Mouse (Mus musculus): ENCODE data around the gene Cilp.
"Not testable (repeated sequence)": the region's sequence is repeated elsewhere in the genome, so short reads cannot be mapped to it uniquely, and the experiment has no call there.

Cilp gene

DNA sequence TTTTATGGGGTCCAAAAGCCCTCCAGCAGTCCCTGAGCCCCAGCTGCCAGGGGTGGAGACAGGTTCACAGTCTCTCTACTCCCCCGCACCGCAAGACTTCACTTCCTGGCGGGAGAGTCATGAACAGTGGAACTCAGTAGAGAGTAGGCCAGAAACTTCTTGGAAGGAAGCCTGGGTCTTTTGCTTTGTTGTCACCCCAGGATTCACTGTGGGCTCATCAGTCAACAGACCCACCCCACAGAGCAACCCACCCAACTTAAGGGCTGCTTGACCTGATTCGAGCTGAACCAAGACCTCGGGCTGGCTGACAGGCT is 16.6 kb upstream of the Cilp start:
- no peak for DNase-seq (ENCODE audit: low read depth)

DNA sequence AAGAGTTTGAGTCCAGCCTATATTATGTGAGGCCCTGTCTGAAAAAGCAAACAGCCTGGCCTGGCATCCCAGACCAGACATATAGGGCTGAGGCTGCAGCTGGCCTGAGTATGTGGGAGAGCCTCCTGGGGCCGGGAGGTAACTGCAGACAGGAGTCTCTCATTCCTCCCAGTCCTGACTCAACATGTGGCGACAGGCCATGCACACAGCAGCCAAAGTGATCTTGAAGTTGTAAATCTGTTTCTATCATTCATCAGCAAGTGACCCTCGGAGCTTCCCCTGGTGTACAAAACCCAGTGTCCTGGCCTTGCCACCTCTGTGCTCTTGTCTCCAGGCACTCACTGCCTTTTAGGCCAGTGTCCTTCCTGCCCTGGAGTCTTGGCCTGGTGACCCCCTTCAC is 13.0 kb upstream of the Cilp start:
- no peak for DNase-seq (ENCODE audit: low read depth)

DNA sequence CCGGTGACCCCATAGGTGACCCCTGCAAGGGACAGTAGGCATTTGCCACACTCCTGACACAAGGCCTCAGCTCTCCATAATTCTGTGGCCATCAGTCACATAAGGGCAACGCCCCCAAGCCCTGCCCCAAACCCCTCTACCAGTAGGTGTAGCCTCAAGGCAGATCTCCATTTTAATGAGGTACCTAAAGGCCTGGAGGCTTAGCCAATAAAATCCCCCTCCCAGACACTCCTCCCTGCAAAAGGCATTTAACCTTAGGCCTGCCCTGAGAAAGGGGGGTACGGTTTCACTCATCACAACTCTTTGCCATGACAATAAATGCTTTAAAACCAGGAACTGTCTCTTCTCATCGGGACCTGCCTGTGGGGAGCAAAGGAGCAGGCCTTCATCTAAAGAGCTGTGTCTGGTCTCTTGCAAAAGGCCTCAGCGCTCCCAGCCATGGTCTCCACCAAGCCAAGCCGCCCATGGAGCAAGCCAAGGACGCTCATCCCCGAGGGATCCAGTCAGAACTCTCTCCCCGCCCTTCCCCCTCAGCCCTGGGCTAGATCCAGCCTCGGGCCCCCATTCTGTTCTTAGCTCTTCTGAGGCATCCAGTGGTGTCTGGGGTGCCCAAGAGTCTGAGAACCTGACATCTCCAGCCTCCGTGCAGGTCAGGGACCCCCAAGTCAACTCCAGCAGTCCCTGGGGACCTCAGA is 8.9 kb upstream of the Cilp start:
- DNase-seq (ENCODE audit: low read depth) = no peak

DNA sequence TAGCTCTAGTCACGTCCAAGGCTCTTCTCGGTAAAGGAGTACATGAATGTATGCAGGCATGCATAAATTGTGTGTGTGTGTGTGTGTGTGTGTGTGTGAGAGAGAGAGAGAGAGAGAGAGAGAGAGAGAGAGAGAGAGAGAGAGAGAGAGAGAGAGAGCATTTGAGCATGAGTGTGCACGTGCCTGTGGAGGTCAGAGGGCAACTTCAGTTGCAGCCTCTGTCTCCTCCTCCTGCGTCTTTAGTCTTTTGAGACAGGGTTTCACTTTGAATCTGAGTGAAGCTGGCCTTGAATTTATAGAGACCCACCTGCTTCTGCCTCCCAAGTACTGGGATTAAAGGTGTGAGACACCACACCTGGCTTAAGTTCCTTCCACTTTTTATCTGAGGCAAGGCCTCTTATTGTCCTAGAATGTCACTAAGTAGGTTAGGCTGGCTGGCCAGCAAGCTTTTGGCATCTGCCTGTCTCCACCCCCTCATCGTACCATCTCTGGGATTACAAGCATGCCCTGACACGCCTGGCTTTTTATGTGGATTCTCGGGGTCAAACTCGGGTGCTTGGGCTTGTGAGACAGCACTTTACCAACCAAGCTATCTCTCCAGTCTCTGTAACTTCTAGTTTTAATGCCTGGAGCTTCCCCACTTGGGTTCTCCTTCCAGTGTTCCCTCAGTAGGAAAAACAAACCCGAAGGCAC is 7.6 kb upstream of the Cilp start:
- DNase-seq (ENCODE audit: low read depth) = no peak

DNA sequence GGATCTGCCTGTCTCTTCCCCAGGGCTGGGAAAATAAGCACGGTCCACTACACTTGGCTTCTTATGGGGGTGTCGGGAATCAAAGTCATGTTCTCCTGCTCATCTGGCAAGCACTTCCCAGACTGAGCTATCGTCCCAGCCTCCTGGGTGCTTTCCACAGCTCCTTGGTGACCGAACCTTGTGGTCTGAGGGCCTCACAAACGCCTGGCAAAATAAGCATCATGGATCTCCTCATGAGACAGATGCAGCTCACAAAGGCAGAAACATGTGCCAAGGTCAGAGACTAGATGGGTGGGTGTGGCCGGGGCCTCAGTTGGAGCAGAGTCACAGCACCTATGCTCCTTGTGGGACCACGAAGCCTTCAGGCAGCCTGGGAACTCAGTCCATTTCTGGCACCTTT is 5.6 kb upstream of the Cilp start:
- DNase-seq (ENCODE audit: low read depth) = no peak

DNA sequence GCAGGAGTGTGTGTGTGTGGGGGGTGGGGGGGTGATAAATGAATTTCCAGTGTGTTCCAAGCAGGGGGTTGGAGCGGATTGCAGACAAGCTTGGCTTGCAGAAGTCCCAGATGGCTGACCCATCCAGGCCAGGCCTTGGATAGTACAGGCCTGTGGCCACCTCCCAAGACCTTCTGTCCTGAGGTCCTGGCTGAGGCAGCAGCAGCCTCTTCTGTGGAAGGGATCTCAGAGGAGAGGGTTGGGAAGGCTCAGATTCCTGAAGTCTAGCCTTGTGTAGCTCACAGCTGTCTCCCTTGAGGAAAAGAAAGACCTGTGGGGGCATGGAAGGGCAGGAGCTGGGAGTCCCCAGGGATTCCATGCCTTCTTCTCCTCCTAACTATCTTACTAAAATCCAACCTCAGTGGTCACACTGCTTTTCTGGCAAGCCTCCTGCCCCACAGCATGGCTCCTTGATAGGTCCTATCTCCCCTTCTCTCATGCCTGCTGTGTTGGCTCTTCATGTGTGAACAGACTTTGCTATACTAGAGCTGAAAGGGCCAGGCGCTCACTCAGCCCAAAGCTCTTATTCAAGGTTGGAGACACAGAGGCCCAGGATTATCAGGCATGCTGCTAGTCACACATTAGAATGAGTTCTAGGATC is 3.3 kb upstream of the Cilp start:
- no peak for DNase-seq (ENCODE audit: low read depth)

DNA sequence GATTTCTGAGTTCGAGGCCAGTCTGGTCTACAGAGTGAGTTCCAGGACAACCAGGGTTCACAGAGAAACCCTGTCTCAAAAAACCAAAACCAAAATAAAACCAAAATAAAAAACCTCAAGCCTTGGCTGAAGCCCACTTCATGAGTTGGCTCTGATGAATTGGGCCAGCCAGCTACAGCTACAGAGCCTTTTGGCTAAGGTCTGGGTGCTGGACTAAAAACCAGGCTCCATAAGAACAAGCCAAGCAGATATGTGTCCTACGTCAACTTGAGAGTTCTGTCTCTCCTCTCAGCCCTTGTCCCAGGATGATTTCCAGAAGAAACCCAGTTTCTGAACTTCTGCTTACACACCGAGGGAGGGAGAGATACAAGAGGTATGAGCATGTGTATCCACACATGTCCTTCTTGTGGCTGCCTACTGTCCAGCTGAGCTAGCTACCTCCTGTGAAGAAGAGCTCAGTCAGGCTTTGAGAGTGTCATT is 2.3 kb upstream of the Cilp start:
- DNase-seq (ENCODE audit: low read depth) = no peak

DNA sequence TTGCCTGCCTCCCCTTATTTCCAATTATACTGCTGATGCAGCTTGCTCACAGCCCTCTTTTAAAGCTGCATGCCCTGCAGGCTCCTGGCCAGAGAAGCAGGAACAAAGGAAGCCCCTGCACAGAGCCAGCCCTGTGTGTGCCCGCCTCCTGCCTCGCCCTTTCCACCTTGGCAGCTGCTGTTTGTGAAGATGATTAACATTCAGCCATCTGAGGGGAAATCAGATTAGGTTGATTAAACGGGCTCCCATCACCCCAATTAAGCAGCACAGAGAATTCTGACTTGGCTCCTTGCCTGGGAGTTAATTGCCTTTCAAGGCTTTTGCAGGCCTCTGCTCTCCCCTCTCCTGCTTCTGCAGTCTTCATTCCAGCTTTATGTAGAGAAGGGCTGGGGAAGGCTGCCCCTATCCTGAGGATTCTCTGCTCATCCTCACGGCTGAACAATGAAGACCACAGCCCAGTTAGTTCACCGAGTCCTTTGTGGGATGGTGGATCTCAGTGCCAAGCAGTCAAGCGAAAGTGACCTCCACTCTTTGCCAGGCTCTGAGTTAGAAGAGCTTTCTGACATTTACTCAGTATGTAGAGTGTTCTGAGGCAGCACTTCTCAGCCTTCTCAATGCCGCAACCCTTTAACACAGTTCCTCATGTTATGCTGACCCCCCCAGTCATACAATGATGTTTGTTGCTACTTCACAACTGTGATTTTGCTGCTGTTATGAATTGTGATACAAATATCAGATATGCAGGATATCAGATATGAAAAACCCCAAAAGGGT is 2.9 kb downstream of the Cilp start:
- no peak for DNase-seq (ENCODE audit: low read depth)

DNA sequence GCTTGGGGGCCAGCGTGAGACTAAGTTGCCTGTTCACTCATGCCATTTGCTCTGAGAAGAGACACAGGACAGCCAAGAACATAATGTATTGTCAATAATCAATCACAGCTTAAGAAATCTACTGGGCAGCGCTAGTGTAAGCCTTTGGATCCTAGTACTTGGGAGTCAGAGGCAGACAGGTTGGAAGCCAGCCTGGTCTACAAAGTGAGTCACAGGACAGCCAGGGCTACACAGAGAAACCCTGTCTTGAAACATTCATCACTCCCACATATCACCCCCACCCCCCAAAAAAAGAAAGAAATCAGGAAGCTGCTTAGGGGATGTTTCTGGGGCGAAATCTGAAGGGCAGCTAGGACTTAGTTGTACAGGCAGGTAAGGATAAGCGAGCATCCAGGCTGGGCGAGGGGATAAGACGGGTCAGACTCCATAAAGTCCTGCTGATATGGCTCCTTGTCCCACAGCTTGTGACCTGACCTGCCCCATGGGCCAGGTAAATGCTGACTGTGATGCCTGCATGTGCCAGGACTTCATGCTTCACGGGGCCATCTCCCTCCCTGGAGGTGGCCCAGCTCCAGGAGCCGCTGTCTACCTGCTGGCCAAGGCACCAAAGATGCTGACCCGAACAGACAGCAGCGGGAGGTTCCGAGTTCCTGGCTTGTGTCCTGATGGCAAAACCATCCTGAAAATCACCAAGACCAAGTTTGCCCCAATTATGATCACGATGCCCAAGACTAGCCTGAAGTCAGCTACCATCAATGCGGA is 8.2 kb downstream of the Cilp start:
- no peak for DNase-seq (ENCODE audit: low read depth)

DNA sequence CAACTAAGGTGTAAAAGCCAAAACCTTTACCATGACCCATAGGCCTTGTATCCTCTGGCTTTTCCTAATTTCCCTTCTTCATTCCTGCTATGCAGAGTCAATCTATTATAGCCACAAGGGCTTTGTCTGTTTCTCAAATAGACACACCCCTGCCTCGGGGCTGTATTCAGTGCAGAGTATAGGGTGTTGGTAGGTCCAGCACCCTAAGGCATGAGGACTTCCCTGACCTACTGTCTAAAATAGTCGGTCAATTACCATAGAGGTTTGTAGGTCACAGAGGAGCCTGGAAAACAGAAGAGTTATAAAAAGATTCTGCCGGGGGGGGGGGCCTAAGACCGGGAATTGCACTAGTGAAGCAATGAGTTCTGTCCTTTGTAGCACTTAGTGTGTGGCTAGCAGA is 8.9 kb downstream of the Cilp start:
- no peak for DNase-seq (ENCODE audit: low read depth)

DNA sequence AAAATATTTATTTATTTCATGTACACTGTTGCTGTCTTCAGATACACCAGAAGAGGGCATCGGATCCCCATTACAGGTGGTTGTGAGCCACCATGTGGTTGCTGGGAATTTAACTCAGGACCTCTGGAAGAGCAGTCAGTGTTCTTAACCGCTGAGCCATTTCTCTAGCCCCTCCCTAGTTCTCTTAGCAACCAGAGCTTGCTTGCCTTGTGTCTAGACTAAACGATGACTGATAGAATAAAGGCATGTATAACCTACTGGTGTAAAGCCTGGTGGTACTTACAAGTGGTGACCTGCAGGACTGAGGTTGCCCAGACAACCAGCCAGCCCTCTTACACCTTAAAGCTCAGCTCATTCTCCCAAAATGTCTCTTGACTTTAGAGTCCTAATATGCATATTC is 9.9 kb downstream of the Cilp start:
- DNase-seq (ENCODE audit: low read depth) = not testable (repeated sequence)

DNA sequence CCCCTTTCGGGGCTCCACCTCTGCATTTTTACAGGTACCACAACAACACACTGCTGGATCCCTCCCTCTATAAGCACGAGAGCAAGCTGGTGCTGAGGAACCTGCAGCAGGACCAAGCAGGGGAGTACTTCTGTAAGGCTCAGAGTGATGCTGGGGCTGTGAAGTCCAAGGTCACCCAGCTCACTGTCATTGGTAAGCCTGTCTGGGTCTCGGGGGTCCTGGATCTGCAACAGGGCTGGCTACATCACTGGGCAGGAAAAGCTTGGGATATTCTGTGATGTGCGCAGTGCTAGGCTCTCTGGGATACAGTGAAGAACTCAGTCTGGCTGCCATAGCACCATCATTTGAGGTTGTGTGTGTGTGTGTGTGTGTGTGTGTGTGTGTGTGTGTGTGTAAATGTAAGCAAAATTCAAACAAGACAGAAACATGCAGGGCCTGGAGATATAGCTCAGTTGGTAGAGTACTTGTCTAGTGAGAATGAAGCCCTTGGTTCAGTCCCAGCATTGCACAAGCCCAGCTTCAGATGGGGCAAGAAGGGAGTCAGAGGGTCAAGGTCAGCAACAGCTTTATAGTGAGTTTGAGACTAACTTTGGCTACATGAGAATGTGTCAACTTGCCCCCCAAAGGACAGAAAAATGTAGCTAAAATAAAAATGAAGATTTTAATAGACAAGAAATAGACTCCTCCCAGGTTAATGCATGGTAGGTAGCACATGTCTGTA is 11.0 kb downstream of the Cilp start:
- peak; percentile 49 for DNase-seq (ENCODE audit: low read depth)

DNA sequence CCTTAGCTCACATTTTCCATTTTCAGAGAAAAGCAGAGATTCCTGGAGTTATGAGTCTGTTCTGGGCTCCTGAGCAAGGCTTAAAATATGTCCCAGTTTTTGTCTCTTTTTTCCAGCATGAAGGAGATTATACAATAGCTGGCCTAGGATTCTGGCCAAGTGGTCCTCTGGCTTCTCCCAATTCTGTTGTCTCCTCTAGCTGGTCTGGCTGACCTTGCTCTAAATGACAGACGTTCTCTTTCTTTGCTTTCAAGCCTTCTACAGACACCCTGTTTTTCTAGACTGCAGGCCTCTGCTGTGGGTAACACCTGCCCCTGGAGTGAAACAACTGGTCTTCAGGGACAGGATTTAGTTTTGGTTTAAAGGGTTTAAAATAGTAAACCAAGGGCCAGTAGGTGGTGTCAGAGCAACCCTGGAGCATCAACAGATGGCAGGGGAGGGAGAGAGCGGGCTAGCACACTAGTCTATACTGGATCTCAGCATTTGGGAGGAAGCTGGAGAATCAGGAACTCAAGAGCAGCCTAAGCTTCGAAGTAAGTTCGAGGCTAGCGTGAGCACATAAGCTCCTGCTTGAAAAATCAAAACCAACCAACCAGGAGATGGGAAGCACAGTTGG is 16.7 kb downstream of the Cilp start:
- DNase-seq (ENCODE audit: low read depth) = peak; percentile 31

DNA sequence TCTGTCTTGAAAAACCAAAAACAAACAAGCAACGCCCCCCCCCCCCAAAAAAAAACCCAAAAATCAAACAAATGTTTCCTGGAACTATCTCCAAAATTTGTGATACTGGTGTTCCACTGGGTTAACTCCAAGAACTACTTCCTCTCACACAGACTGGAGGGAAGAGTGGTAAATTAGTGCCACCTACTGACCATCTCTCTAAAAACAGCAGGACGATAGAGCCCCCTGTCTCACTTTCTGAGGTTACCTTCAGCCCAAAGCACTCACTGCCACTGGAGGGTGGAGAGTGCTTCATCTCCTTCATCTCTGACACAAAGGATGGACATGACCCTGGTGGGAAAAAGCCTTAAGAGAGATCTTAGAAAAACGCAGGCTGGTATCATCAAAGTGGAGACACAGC is 18.3 kb downstream of the Cilp start:
- DNase-seq (ENCODE audit: low read depth) = peak; percentile 77

DNA sequence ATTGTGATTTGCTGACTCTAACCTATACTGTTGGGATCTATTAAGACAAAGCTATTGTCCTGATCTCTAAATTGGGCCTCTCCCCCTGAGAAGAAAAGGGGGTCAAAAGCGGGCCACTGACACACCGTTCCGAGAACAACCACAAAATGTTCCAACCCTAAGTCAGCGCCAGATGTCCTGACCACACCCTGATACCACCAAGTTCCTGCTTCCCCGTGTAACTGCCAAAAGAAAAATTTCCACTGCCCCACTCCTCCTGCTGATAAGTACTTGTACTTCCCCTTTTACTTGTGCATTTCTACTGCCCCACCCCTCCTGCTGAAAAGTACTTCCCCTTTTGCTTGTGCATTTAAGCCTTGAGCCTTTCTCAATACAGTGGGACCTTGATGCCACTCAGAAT is 23.3 kb downstream of the Cilp start:
- peak; percentile 55 for DNase-seq (ENCODE audit: low read depth)

DNA sequence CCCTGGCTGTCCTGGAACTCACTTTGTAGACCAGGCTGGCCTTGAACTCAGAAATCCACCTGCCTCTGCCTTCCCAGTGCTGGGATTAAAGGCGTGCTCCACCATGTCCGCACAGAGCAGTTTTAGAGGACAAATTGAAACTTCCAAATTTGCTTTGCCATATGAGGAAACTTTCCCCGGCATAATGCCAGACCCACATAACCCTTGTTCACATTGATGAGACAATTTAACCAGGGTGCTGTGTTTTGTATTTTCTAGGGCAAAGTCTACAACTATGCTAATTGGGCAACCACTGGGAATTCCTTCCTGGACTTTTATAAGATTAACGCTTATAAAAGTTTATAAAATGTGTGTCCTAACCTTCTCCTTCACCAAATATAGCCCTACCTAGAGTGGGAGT is 25.0 kb downstream of the Cilp start:
- no peak for DNase-seq (ENCODE audit: low read depth)

DNA sequence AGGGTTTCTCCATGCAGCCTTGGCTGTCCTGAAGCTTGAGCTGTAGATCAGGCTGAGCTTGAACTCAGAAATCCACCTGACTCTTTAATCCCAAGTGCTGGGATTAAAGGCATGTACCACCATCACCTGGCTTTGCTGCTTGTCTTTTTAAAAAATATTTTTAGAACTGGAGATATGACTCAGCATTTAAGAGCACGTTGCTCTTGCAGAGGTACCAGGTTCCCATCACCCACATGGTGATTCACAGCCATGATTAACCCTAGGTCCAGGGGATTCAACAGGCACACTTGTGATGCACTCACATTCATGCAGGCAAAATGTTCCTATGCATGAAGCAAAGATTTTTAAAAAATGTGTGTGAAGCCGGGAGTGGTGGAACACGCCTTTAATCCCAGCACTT is 27.4 kb downstream of the Cilp start:
- DNase-seq (ENCODE audit: low read depth) = peak; percentile 58

DNA sequence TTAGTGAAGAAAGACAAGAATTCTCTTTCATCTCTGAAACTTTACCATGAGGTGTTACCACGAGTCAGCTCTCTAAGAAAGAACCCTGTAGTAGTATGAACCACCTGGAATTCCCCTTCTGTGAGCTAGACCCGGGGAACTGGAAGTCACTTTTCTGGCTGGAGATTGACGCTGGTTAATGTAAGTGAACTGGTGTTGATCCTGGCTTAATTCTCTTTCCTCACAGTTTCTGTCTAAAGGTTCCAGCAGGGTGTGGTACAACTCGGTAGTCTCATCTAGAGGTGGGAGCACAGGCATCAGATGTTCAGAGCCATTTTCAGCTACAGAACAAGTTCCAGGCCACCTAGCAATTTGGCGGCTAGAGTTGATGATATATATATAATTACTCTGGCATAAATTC is 28.1 kb downstream of the Cilp start:
- DNase-seq (ENCODE audit: low read depth) = peak; percentile 50

DNA sequence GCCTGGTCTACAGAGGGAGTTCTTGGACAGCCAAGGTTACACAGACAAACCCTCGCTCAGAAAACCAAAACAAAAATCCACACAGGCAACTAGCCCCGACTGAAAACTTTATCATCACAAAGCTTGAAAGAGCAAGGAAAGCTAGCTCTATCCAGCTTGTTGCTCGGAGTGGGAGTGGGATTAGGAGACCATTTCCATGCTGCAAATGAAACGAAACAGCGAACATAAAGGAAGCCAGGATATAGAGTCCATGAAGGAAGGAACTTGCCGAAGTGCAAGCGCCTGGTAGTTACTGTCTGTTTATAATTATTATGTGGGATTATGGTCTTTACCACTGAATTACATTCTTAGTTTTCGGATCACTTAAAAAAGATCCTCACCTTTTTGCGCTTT is 28.6 kb downstream of the Cilp start:
- no peak for DNase-seq (ENCODE audit: low read depth)

DNA sequence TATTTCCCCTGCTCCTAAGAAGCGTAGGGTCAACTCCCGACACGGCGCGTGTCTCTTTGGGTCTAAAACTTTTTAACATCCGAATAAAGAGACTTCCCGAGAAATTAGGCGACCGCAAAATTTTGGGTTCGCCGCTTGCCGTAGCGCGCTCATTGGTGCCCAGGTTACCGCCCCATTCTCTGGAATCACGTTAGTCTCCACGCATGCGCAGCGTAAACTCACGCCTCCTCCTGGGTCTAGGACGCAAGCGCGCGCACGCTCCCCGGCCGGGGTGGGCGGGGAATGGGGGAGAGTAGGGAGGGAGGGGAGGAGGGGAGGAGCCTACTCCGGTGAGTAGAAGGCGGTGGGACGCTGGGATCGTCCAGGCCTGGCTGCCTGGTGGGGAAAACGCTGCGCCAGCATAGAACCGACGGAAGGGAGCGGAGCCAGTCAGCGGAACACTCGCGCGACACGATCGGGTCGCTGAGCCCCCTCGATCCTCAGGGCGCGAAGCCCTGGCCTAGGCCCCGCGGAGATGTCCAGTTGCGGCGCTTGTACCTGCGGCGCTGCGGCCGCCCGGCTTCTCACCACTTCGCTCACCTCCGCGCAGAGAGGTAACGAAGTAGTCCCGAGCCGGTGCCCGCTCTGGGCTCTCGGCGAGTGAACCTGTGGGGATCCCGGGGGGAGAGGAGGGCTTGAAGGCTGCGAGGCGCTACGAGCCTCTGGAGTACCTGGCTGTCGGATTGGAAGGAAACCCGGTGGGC is 29.2 kb downstream of the Cilp start, which contains the start of gene Clpx:
TSS of gene Clpx (plus strand) at position 288 of the 743 bp plus-strand sequence.
- peak; percentile 99 for DNase-seq (ENCODE audit: low read depth)
